Mouse (Mus musculus) heart, embryonic 14.5 days (tissue): Measurements from ENCODE around the gene Fbf1. TPM values are rescaled to one million over a fixed set of nuclear protein-coding genes. Genes with fewer than 3 reads are reported as not detected.
A peak's percentile ranks its signal among the peaks of the same experiment; 100 is the strongest.
"Not testable (repeated sequence)": the region's sequence is repeated elsewhere in the genome, so short reads cannot be mapped to it uniquely, and the experiment has no call there.

Source experiments
- ATAC-seq: fragments of 200-750 bp; cut with Nextera tagmentation; 2 replicates; pipeline ENCODE4 v1.8.0; 2017; ENCODE audit warnings: low read depth, moderate TSS enrichment; ENCODE audit not compliant: insufficient number of reproducible peaks, insufficient read depth, low FRiP score
- H3K27ac ChIP-seq, 2 experiments: fragments of 200-500 bp in 1 of 2; fragments of 300-500 bp in 1 of 2; sonication (generic) in 1 of 2; replicated peaks in 1 of 2; 2 replicates each; pipeline ENCODE4 v1.5.1; 2012 to 2014; ENCODE audit warnings: low read depth in 2 of 2, low read length in 2 of 2, control low read depth in 1 of 2, mild to moderate bottlenecking in 1 of 2, mixed read lengths in 1 of 2; ENCODE audit not compliant: control insufficient read depth in 1 of 2, insufficient read depth in 1 of 2
- H3K27me3 ChIP-seq: fragments of 300-500 bp; sonication (generic); 2 replicates; pipeline ENCODE4 v1.6.1; 2014; ENCODE audit warnings: mild to moderate bottlenecking, low read length, control low read depth; ENCODE audit not compliant: control insufficient read depth, insufficient read depth
- H3K36me3 ChIP-seq: fragments of 300-500 bp; sonication (generic); 2 replicates; pipeline ENCODE4 v1.6.1; 2014; ENCODE audit warnings: mild to moderate bottlenecking, control low read depth, low read length, mixed read lengths; ENCODE audit not compliant: control insufficient read depth, insufficient read depth
- H3K4me1 ChIP-seq, 2 experiments: fragments of 200-500 bp in 1 of 2; fragments of 300-500 bp in 1 of 2; sonication (generic) in 1 of 2; 2 replicates each; pipeline ENCODE4 v1.6.1; 2012 to 2014; ENCODE audit warnings: low read length in 2 of 2, control low read depth in 1 of 2, mixed read lengths in 1 of 2; ENCODE audit not compliant: control insufficient read depth in 2 of 2, insufficient read depth in 2 of 2
- H3K4me2 ChIP-seq: fragments of 300-500 bp; sonication (generic); 2 replicates; pipeline ENCODE4 v1.6.1; 2014; ENCODE audit warnings: mild to moderate bottlenecking, low read length
- H3K4me3 ChIP-seq, 2 experiments: fragments of 200-500 bp in 1 of 2; fragments of 300-500 bp in 1 of 2; sonication (generic) in 1 of 2; 2 replicates each; pipeline ENCODE4 v1.5.1; 2012 to 2014; ENCODE audit warnings: low read length in 2 of 2, mild to moderate bottlenecking in 2 of 2, control low read depth in 1 of 2, low read depth in 1 of 2, moderate library complexity in 1 of 2; ENCODE audit not compliant: control insufficient read depth in 1 of 2, insufficient read depth in 1 of 2
- H3K9ac ChIP-seq: fragments of 300-500 bp; sonication (generic); 2 replicates; pipeline ENCODE4 v1.6.1; 2014; ENCODE audit warnings: mild to moderate bottlenecking, low read length
- H3K9me3 ChIP-seq: fragments of 300-500 bp; sonication (generic); 2 replicates; pipeline ENCODE4 v1.6.1; 2016; ENCODE audit warnings: low read length, control low read depth; ENCODE audit not compliant: control insufficient read depth
- WGBS: fragments of 180-500 bp; shearing (Covaris S2); extraction: QIAGEN DNeasy Blood & Tissue Kit; methylation state at CpG from one replicate; pipeline ENCODE4 v1.1.7; 2014; 5-methylcytosine and 5-hydroxymethylcytosine counted together
- polyA plus RNA-seq: library from polyadenylated mRNA; unstranded; fragments of >200 nt; fragmentation: Nextera tagmentation; extraction: Ambion mirVana; gene quantifications from 2 replicates; pipeline ENCODE4 v1.2.1, GENCODE M21; 2014

Gene Fbf1
- polyA plus RNA-seq, 1 experiment from 2014 or later: 14.9 TPM

DNA sequence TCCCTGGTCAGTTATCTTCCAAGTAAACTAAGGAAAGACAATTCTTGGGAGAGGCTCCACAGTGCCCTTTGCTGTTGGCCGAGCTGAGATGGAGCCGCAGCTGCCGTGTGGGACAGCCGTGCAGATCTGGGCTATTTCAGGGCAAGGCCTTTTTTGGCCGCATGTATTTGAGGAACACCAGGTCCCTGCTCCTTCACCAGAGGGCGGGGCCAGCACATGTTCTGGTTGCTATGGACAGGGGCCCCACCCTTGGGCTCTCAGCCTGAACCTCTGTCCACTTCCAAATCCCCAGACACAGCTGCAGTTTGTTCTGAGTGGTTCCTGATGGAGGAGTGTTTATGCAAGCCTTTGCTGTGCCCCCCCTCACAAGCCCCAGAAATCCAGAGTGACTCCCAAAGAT lies 67.6 kb downstream of the Fbf1 start:
- H3K4me2 ChIP-seq: 0 out of 2 replicates have a peak overlapping the region, but pooled peaks have one; percentile 3
- ATAC-seq: no peak; the same call in 1 of the 2 replicates
- no peak overlapping the region for H3K4me3 ChIP-seq
- peaks cover 2% of the 10 kb centered on the region for H3K36me3 ChIP-seq
- H3K27ac ChIP-seq: peak overlapping the region; percentile 89 to 98
- H3K9ac ChIP-seq: peak overlapping the region; percentile 63
- H3K9me3 ChIP-seq: 0 out of 2 replicates have a peak, but pooled peaks cover 4% of the 10 kb centered on the region
- no peaks in the 10 kb centered on the region for H3K27me3 ChIP-seq
- WGBS: 16% methylated on average over 6 of the region's 6 CpGs
- H3K4me1 ChIP-seq: peaks cover 52 to 61% of the 10 kb centered on the region in 2 experiments

GRCm38 (mm10) chr11:116099462-116099861 lies 68.5 kb downstream of the Fbf1 start:
- H3K4me2 ChIP-seq: no peak overlapping the region
- 81% methylated on average over 6 of the region's 6 CpGs for WGBS
- no peak for ATAC-seq
- H3K27me3 ChIP-seq: no peaks in the 10 kb centered on the region
- H3K4me3 ChIP-seq: no peak overlapping the region
- no peaks in the 10 kb centered on the region for H3K36me3 ChIP-seq
- 0 out of 2 replicates have a peak, but pooled peaks cover 4% of the 10 kb centered on the region for H3K9me3 ChIP-seq
- H3K4me1 ChIP-seq: peaks cover 49 to 52% of the 10 kb centered on the region in 2 experiments
- peak overlapping the region; percentile 30 to 98 for H3K27ac ChIP-seq
- no peak overlapping the region for H3K9ac ChIP-seq

GRCm38 (mm10) chr11:116098711-116099460 lies 69.1 kb downstream of the Fbf1 start:
- H3K4me1 ChIP-seq: peaks cover 47 to 50% of the 10 kb centered on the region in 2 experiments
- ATAC-seq: no peak
- H3K27me3 ChIP-seq: no peaks in the 10 kb centered on the region
- no peak overlapping the region for H3K9ac ChIP-seq
- 59% methylated on average over 14 of the region's 14 CpGs for WGBS
- no peak overlapping the region for H3K4me2 ChIP-seq
- H3K9me3 ChIP-seq: 0 out of 2 replicates have a peak, but pooled peaks cover 4% of the 10 kb centered on the region
- peak overlapping the region; percentile 30 to 98 for H3K27ac ChIP-seq
- no peak overlapping the region for H3K4me3 ChIP-seq
- H3K36me3 ChIP-seq: no peaks in the 10 kb centered on the region

DNA sequence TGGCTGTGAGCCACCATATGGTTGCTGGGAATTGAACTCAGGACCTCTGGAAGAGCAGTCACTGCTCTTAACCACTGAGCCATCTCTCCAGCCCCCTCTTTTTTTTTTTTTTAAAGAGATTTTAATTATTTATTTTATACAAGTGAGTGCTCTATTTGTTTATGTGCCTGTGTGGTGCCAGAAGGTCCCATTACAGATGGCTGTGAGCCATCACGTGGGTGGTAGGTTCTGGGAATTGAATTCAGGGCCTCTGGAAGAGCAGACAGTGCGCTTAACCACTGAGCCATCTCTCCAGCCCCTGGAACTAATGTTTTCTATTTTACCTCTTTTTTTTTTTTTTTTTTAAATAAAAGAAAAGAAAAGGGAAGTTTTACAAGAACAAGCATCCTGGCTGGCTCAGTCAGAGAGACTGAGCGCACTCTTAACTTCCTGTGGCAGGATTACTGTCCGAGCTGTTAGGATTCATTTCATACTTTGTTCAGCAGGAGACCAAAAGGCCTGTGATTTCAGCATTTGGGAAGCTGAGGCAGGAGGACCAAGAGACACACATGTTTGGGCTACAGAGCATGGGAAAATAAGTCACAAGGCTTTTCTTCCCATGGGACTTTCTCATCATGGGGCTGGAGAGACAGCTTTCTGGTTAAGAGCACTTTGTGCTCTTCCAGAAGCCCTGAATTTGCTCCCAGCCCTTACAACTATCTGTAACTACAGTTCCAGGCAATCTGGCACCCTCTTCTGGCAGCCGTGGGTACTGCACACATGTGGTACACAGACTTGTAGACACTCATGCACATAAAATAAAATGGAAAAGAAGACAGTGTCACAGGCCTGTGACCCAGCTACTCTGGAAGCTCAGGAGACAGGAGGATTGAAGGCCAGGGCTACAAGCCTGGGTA lies 71.5 kb downstream of the Fbf1 start:
- 83% methylated on average over 5 of the region's 5 CpGs for WGBS
- H3K36me3 ChIP-seq: no peaks in the 10 kb centered on the region
- H3K27ac ChIP-seq: peak overlapping the region in 1 of 2 experiments; percentile 50; a peak in 1 of 4 replicates
- H3K9me3 ChIP-seq: 0 out of 2 replicates have a peak, but pooled peaks cover 4% of the 10 kb centered on the region
- ATAC-seq: no peak
- H3K9ac ChIP-seq: no peak overlapping the region
- peaks cover 31 to 33% of the 10 kb centered on the region in 2 experiments for H3K4me1 ChIP-seq
- H3K4me2 ChIP-seq: no peak overlapping the region
- H3K4me3 ChIP-seq: no peak overlapping the region
- H3K27me3 ChIP-seq: no peaks in the 10 kb centered on the region

DNA sequence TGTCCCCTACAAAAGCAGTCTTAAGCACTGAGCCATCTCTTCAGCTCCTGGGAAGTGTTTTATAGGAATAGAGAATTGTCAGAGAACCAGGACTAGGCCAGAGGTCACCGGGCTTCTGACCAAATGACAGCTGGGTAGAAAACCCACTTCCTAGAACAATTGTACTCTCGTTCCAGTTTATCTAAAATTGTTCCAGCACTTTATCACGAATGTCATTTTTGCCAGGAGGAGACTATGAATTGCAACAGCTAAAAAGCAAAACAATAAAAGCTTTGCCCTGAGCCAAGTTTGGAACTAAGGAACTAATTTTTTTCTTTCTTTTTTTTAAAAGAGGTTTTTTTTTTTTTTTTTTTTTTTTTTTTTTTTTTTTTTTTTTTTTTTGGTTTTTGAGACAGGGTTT lies 72.4 kb downstream of the Fbf1 start:
- Histone ChIP-seq H3K36me3 (no peaks in the 10 kb centered on the region), H3K4me1 (peaks cover 22 to 25% of the 10 kb centered on the region in 2 experiments), H3K27ac (peak overlapping the region in 1 of 2 experiments; percentile 56; a peak in 2 of 4 replicates), H3K4me3 (no peak overlapping the region), H3K9me3 (0 out of 2 replicates have a peak, but pooled peaks cover 4% of the 10 kb centered on the region), H3K9ac (no peak overlapping the region), H3K4me2 (no peak overlapping the region), H3K27me3 (no peaks in the 10 kb centered on the region)
- ATAC-seq: no peak
- 61% methylated on average over 3 of the region's 3 CpGs for WGBS

- Histone ChIP-seq H3K4me2 (peak overlapping the region; percentile 9; the same call in 1 of the 2 replicates), H3K36me3 (no peaks in the 10 kb centered on the region), H3K4me3 (no peak overlapping the region), H3K27ac (peak overlapping the region; percentile 61 to 90), H3K27me3 (no peaks in the 10 kb centered on the region), H3K4me1 (peaks cover 6 to 9% of the 10 kb centered on the region in 2 experiments), H3K9me3 (0 out of 2 replicates have a peak, but pooled peaks cover 4% of the 10 kb centered on the region), H3K9ac (no peak overlapping the region)
- 28% methylated on average over 16 of the region's 16 CpGs for WGBS
- peak; percentile 60 for ATAC-seq
Measured at GRCm38 (mm10) chr11:116093771-116094565, 74.0 kb downstream of the Fbf1 start.

DNA sequence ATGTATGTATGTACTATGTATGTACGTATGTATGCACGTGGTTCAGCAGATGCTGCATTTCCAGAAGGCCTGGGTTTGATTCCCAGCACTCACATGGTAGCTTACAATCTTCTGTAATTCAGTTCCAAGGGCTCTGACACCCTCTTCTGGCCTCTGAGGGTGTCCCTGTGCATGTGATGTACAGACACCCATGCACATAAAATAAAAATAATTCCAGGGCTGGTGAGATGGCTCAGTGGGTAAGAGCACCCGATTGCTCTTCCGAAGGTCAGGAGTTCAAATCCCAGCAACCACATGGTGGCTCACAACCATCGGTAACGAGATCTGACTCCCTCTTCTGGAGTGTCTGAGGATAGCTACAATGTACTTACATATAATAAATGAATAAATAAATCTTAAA lies 75.0 kb downstream of the Fbf1 start:
- not testable (repeated sequence) for H3K9ac ChIP-seq, H3K4me2 ChIP-seq, H3K27me3 ChIP-seq, H3K4me1 ChIP-seq, H3K9me3 ChIP-seq, H3K36me3 ChIP-seq, ATAC-seq, H3K4me3 ChIP-seq
- 92% methylated on average over 6 of the region's 6 CpGs for WGBS
- peak overlapping the region in 1 of 2 experiments; percentile 61; a peak in 2 of 4 replicates for H3K27ac ChIP-seq
